Mouse (Mus musculus) liver, embryonic 14.5 days (tissue): ENCODE results near the gene Hesx1. TPM values are rescaled to one million over a fixed set of nuclear protein-coding genes. Genes with fewer than 3 reads are reported as not detected.

Source experiments
- ATAC-seq: fragments of 200-750 bp; cut with Nextera tagmentation; 2 replicates; pipeline ENCODE4 v1.8.0; 2017; ENCODE audit warnings: moderate number of reproducible peaks, mild to moderate bottlenecking, moderate library complexity; ENCODE audit not compliant: insufficient read depth
- DNase-seq, 3 experiments: peaks; one replicate each; pipeline ENCODE4 v3.0.0-alpha.2; 2012 to 2013; ENCODE audit warnings: low read depth in 3 of 3, low spot score in 3 of 3
- H3K27ac ChIP-seq: fragments of 300-500 bp; sonication (generic); 2 replicates; pipeline ENCODE4 v1.5.1; 2014; ENCODE audit warnings: moderate library complexity, mild to moderate bottlenecking, control low read depth, inconsistent platforms
- H3K27me3 ChIP-seq: fragments of 300-500 bp; sonication (generic); 2 replicates; pipeline ENCODE4 v1.6.1; 2014; ENCODE audit warnings: mild to moderate bottlenecking, low read length, moderate library complexity; ENCODE audit not compliant: control insufficient read depth, insufficient read depth
- H3K36me3 ChIP-seq: fragments of 300-500 bp; sonication (generic); replicated peaks from 2 replicates; pipeline ENCODE4 v1.6.1; 2014; ENCODE audit warnings: low read depth; ENCODE audit not compliant: control insufficient read depth, insufficient read depth
- H3K4me1 ChIP-seq, 2 experiments: fragments of 200-500 bp in 1 of 2; fragments of 300-500 bp in 1 of 2; sonication (generic) in 1 of 2; replicated peaks; 2 replicates each; pipeline ENCODE4 v1.6.1; 2012 to 2014; ENCODE audit warnings: antibody characterized with exemption in 1 of 2, inconsistent platforms in 1 of 2, low read length in 1 of 2; ENCODE audit not compliant: control insufficient read depth in 2 of 2, insufficient read depth in 2 of 2
- H3K4me2 ChIP-seq: fragments of 300-500 bp; sonication (generic); 2 replicates; pipeline ENCODE4 v1.6.1; 2014; ENCODE audit warnings: low read depth, mild to moderate bottlenecking, control low read depth, moderate library complexity
- H3K4me3 ChIP-seq, 2 experiments: fragments of 200-500 bp in 1 of 2; fragments of 300-500 bp in 1 of 2; sonication (generic) in 1 of 2; 2 replicates each; pipeline ENCODE4 v1.5.1; 2012 to 2014; ENCODE audit warnings: low read depth in 2 of 2, low read length in 2 of 2, mild to moderate bottlenecking in 2 of 2, control low read depth in 1 of 2, inconsistent platforms in 1 of 2, moderate library complexity in 1 of 2; ENCODE audit not compliant: insufficient read depth in 1 of 2
- H3K9ac ChIP-seq: fragments of 300-500 bp; sonication (generic); replicated peaks from 2 replicates; pipeline ENCODE4 v1.6.1; 2014; ENCODE audit warnings: mild to moderate bottlenecking, control low read depth, moderate library complexity
- H3K9me3 ChIP-seq: fragments of 300-500 bp; sonication (generic); 2 replicates; pipeline ENCODE4 v1.6.1; 2016; ENCODE audit warnings: low read length, mixed read lengths; ENCODE audit not compliant: control insufficient read depth
- CTCF ChIP-seq: IDR thresholded peaks from 2 replicates; pipeline ENCODE4 v1.5.1; 2016; ENCODE audit warnings: antibody characterized with exemption, low read depth, control low read depth
- EP300 ChIP-seq: IDR thresholded peaks from 2 replicates; pipeline ENCODE4 v1.6.1; 2016; ENCODE audit warnings: antibody characterized with exemption, low read depth
- WGBS: fragments of 180-500 bp; shearing (Covaris S2); extraction: QIAGEN DNeasy Blood & Tissue Kit; methylation state at CpG from one replicate; pipeline ENCODE4 v1.1.7; 2014; ENCODE audit not compliant: insufficient replicate concordance; 5-methylcytosine and 5-hydroxymethylcytosine counted together
- polyA plus RNA-seq, 2 experiments: library from polyadenylated mRNA; depleted of rRNA in 1 of 2; stranded (reverse) in 1 of 2; unstranded in 1 of 2; fragments of >200 nt; fragmentation: Nextera tagmentation in 1 of 2; extraction: Ambion mirVana in 1 of 2; gene quantifications; 2 replicates each; pipeline versions ENCODE4 v1.2.1 to v1.2.3; 2012 to 2014

Gene Hesx1
- polyA plus RNA-seq, 2 experiments, result 6.9 to 8.0 TPM

DNA sequence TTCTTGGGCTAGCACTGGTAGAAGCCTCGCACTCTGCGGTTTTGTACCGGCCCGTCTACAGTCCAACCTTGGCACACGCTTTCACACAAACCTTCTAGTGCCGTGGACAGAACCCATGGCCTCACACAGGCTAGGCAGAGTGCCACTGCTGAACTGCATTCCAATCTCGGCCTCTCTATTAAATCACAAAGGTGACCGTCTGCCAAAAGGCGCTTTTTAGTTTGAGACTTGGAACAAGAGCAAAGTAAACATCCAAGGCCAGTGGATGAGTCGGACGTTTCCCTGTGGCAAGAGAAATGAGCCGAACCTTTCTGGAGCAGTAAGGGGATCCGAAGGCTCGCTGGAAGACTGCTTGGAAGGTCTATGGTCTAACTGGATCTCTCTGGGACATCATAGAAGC, 25.6 kb downstream of the Hesx1 start:
- DNase-seq, result no peak

GRCm38 (mm10) chr14:27022876-27023275, 28.7 kb downstream of the Hesx1 start:
- H3K9me3 ChIP-seq, result no peaks in the 10 kb centered on the region
- TF ChIP-seq CTCF (peak; percentile 95), EP300 (no peak)
- no peak overlapping the region for H3K4me3 ChIP-seq
- no peaks in the 10 kb centered on the region for H3K27me3 ChIP-seq
- no peak overlapping the region for H3K27ac ChIP-seq
- no peak overlapping the region for H3K9ac ChIP-seq
- no peak overlapping the region for H3K4me2 ChIP-seq
- DNase-seq (peak in 2 of 3 experiments; percentile 25 to 32), ATAC-seq (no peak)
- no peaks in the 10 kb centered on the region for H3K36me3 ChIP-seq
- H3K4me1 ChIP-seq, result peaks cover 0 to 4% of the 10 kb centered on the region in 2 experiments; a peak in 1 of 4 replicates
- WGBS, result 27% methylated on average over 11 of the region's 11 CpGs

More for the DNA sequence above, 25.6 kb downstream of the Hesx1 start:
- H3K9me3 ChIP-seq, result no peaks in the 10 kb centered on the region
- no peak overlapping the region for H3K4me3 ChIP-seq
- WGBS, result 77% methylated on average over 14 of the region's 14 CpGs
- no peak overlapping the region for H3K4me2 ChIP-seq
- TF ChIP-seq CTCF (no peak), EP300 (no peak)
- no peak overlapping the region for H3K27ac ChIP-seq
- no peaks in the 10 kb centered on the region for H3K27me3 ChIP-seq
- no peak for ATAC-seq
- H3K9ac ChIP-seq, result no peak overlapping the region
- H3K4me1 ChIP-seq, result peaks cover 0 to 4% of the 10 kb centered on the region in 2 experiments; a peak in 1 of 4 replicates
- no peaks in the 10 kb centered on the region for H3K36me3 ChIP-seq

GRCm38 (mm10) chr14:27024664-27025063, 30.4 kb downstream of the Hesx1 start:
- ATAC-seq (peak; percentile 73), DNase-seq (peak in 1 of 3 experiments; percentile 28)
- no peak overlapping the region for H3K9ac ChIP-seq
- no peak overlapping the region for H3K4me2 ChIP-seq
- H3K4me3 ChIP-seq, result no peak overlapping the region
- H3K27me3 ChIP-seq, result no peaks in the 10 kb centered on the region
- TF ChIP-seq EP300, result peak; percentile 66
- no peak for TF ChIP-seq CTCF
- H3K36me3 ChIP-seq, result no peaks in the 10 kb centered on the region
- H3K27ac ChIP-seq, result no peak overlapping the region
- WGBS, result 8% methylated on average over 4 of the region's 4 CpGs
- no peaks in the 10 kb centered on the region for H3K9me3 ChIP-seq
- H3K4me1 ChIP-seq, result peaks cover 0 to 6% of the 10 kb centered on the region in 2 experiments; a peak in 1 of 4 replicates

GRCm38 (mm10) chr14:27029771-27030173, 35.6 kb downstream of the Hesx1 start:
- peak; percentile 71 for TF ChIP-seq CTCF
- TF ChIP-seq EP300, result no peak
- H3K4me3 ChIP-seq, result no peak overlapping the region
- peaks cover 0 to 2% of the 10 kb centered on the region in 2 experiments; a peak in 1 of 4 replicates for H3K4me1 ChIP-seq
- H3K27ac ChIP-seq, result no peak overlapping the region
- H3K27me3 ChIP-seq, result no peaks in the 10 kb centered on the region
- H3K36me3 ChIP-seq, result no peaks in the 10 kb centered on the region
- 2% methylated on average over 15 of the region's 15 CpGs for WGBS
- H3K9ac ChIP-seq, result no peak overlapping the region
- ATAC-seq (no peak), DNase-seq (peak in 2 of 3 experiments; percentile 24 to 35)
- no peaks in the 10 kb centered on the region for H3K9me3 ChIP-seq
- no peak overlapping the region for H3K4me2 ChIP-seq

- H3K4me3 ChIP-seq, result no peak overlapping the region
- H3K27ac ChIP-seq, result no peak overlapping the region
- peaks cover 0 to 2% of the 10 kb centered on the region in 2 experiments; a peak in 1 of 4 replicates for H3K4me1 ChIP-seq
- no peaks in the 10 kb centered on the region for H3K27me3 ChIP-seq
- H3K9ac ChIP-seq, result no peak overlapping the region
- 16% methylated on average over 4 of the region's 4 CpGs for WGBS
- TF ChIP-seq CTCF, result peak; percentile 89
- TF ChIP-seq EP300, result no peak
- DNase-seq (peak in 2 of 3 experiments; percentile 16 to 41), ATAC-seq (no peak)
- H3K36me3 ChIP-seq, result no peaks in the 10 kb centered on the region
- no peak overlapping the region for H3K4me2 ChIP-seq
- no peaks in the 10 kb centered on the region for H3K9me3 ChIP-seq
Observed at GRCm38 (mm10) chr14:27031142-27031541, 36.9 kb downstream of the Hesx1 start.
